In genomic region chr6:96254815-96255214, GRCm38 (mm10) we compare ENCODE assay signal across 21 mouse cellular contexts.
DNase-seq lines count a peak whose midpoint lies in the region; ATAC-seq and TF ChIP-seq lines count a peak whose summit lies in the region.
"Had no signal": no experiment of that assay in that cellular context is flagged by ENCODE, and none has a peak within 500 bp of the region (broad histone marks: within the 10 kb centered on the region; RNA-seq: fewer than 3 reads in every experiment).

No protein-coding gene starts in this region.

- no peak overlapping the region for H3K27ac ChIP-seq in forebrain, embryonic 14.5 days (ENCODE audit: low read depth, low read length)
- no peak overlapping the region for H3K27ac ChIP-seq in forebrain, embryonic 16.5 days (ENCODE audit: low read length)
- no peak overlapping the region for H3K27ac ChIP-seq in midbrain, postnatal 0 days (ENCODE audit: low read depth, low read length)
- no peak overlapping the region for H3K27ac ChIP-seq in midbrain, embryonic 11.5 days (ENCODE audit: low read depth, low read length)
- H3K27ac ChIP-seq: embryonic facial prominence, embryonic 10.5 days; forebrain, embryonic 13.5 days; heart, embryonic 15.5 days; hindbrain, embryonic 13.5 days had no signal

- no peaks in the 10 kb centered on the region for H3K36me3 ChIP-seq in forebrain, embryonic 14.5 days (ENCODE audit: control insufficient read depth, insufficient read depth, low read length)
- H3K36me3 ChIP-seq in forebrain, embryonic 16.5 days (ENCODE audit: control insufficient read depth, insufficient read depth), result no peaks in the 10 kb centered on the region
- H3K36me3 ChIP-seq in midbrain, postnatal 0 days (ENCODE audit: insufficient read depth, low read length), result no peaks in the 10 kb centered on the region
- H3K36me3 ChIP-seq in midbrain, embryonic 11.5 days (ENCODE audit: control insufficient read depth, insufficient read depth, low read length), result no peaks in the 10 kb centered on the region
- H3K36me3 ChIP-seq: embryonic facial prominence, embryonic 10.5 days; G1E; heart, embryonic 15.5 days; hindbrain, embryonic 13.5 days had no signal

- no peak overlapping the region for H3K4me3 ChIP-seq in forebrain, embryonic 14.5 days (ENCODE audit: low read depth, low read length)
- no peak overlapping the region for H3K4me3 ChIP-seq in forebrain, embryonic 16.5 days (replicated peaks; ENCODE audit: low read length)
- H3K4me3 ChIP-seq in midbrain, postnatal 0 days (ENCODE audit: low read depth, low read length), result no peak overlapping the region
- H3K4me3 ChIP-seq in midbrain, embryonic 11.5 days (ENCODE audit: low read depth, low read length), result no peak overlapping the region
- H3K4me3 ChIP-seq: embryonic facial prominence, embryonic 10.5 days; forebrain, embryonic 13.5 days; heart, embryonic 15.5 days; hindbrain, embryonic 13.5 days had no signal

- H3K9ac ChIP-seq in forebrain, embryonic 14.5 days (ENCODE audit: low read length), result no peak overlapping the region
- H3K9ac ChIP-seq in forebrain, embryonic 16.5 days (replicated peaks; ENCODE audit: low read depth, low read length), result no peak overlapping the region
- H3K9ac ChIP-seq in midbrain, postnatal 0 days (replicated peaks; ENCODE audit: low read length, poor library complexity, severe bottlenecking), result no peak overlapping the region
- H3K9ac ChIP-seq in midbrain, embryonic 11.5 days (ENCODE audit: low read length), result no peak overlapping the region
- H3K9ac ChIP-seq: forebrain, embryonic 13.5 days; heart, embryonic 15.5 days; hindbrain, embryonic 13.5 days had no signal

- H3K4me1 ChIP-seq in forebrain, embryonic 14.5 days (ENCODE audit: control insufficient read depth, insufficient read depth, low read length), result no peaks in the 10 kb centered on the region
- 0 out of 2 replicates have a peak, but pooled peaks cover 3% of the 10 kb centered on the region for H3K4me1 ChIP-seq in forebrain, embryonic 16.5 days (replicated peaks; ENCODE audit: control insufficient read depth, insufficient read depth, low read length)
- no peaks in the 10 kb centered on the region; the same call in 1 of the 2 replicates for H3K4me1 ChIP-seq in midbrain, postnatal 0 days (ENCODE audit: insufficient read depth, low read length)
- H3K4me1 ChIP-seq in midbrain, embryonic 11.5 days (ENCODE audit: control insufficient read depth, insufficient read depth, low read length), result no peaks in the 10 kb centered on the region
- H3K4me1 ChIP-seq: embryonic facial prominence, embryonic 10.5 days; heart, embryonic 15.5 days; hindbrain, embryonic 13.5 days had no signal

- WGBS in forebrain, embryonic 14.5 days, result 16% methylated on average over 2 of the region's 2 CpGs
- WGBS in forebrain, embryonic 16.5 days, result 14% methylated on average over 2 of the region's 2 CpGs
- WGBS in midbrain, postnatal 0 days, result 64% methylated on average over 2 of the region's 2 CpGs
- WGBS in midbrain, embryonic 11.5 days, result 84% methylated on average over 2 of the region's 2 CpGs

- H3K27me3 ChIP-seq in forebrain, embryonic 14.5 days (replicated peaks; ENCODE audit: control insufficient read depth, insufficient read depth, low read length), result no peaks in the 10 kb centered on the region
- 0 out of 2 replicates have a peak, but pooled peaks cover 2% of the 10 kb centered on the region for H3K27me3 ChIP-seq in forebrain, embryonic 16.5 days (replicated peaks; ENCODE audit: control insufficient read depth, insufficient read depth, low read length)
- H3K27me3 ChIP-seq in midbrain, postnatal 0 days (ENCODE audit: insufficient read depth, low read length), result no peaks in the 10 kb centered on the region
- H3K27me3 ChIP-seq in midbrain, embryonic 11.5 days (ENCODE audit: control insufficient read depth, insufficient read depth, low read length), result no peaks in the 10 kb centered on the region
- H3K27me3 ChIP-seq: forebrain, embryonic 13.5 days; heart, embryonic 15.5 days; hindbrain, embryonic 13.5 days had no signal

- no peak; the same call in 1 of the 2 replicates for ATAC-seq in forebrain, embryonic 14.5 days
- no peak for ATAC-seq in forebrain, embryonic 16.5 days
- ATAC-seq in midbrain, postnatal 0 days (ENCODE audit: low FRiP score), result no peak
- ATAC-seq in midbrain, embryonic 11.5 days (ENCODE audit: low FRiP score), result no peak
- ATAC-seq: CD4-positive, CD25-positive, alpha-beta regulatory T cell, adult 4 months; intestine, embryonic 16.5 days had no signal

- no peak for TF ChIP-seq CTCF in midbrain, postnatal 0 days (IDR thresholded peaks at IDR 0.05)

- no peaks in the 10 kb centered on the region for H3K9me3 ChIP-seq in forebrain, embryonic 14.5 days (replicated peaks; ENCODE audit: control insufficient read depth, low read length)
- no peaks in the 10 kb centered on the region for H3K9me3 ChIP-seq in forebrain, embryonic 16.5 days (ENCODE audit: control insufficient read depth, low read length)
- no peaks in the 10 kb centered on the region for H3K9me3 ChIP-seq in midbrain, postnatal 0 days (ENCODE audit: low read length)
- H3K9me3 ChIP-seq in midbrain, embryonic 11.5 days (ENCODE audit: control insufficient read depth, low read length), result no peaks in the 10 kb centered on the region
- H3K9me3 ChIP-seq: embryonic facial prominence, embryonic 10.5 days; forebrain, embryonic 13.5 days; G1E; heart, embryonic 15.5 days; hindbrain, embryonic 13.5 days had no signal

- peak; percentile 1 for DNase-seq in cerebellum, adult 11 months
- no peak for DNase-seq in cerebellum, postnatal 36 days
- peak; percentile 37 for DNase-seq in forebrain, embryonic 14.5 days (ENCODE audit: low spot score)
- peak; percentile 9 for DNase-seq in midbrain, postnatal 0 days (ENCODE audit: low spot score)
- no peak for DNase-seq in midbrain, embryonic 11.5 days (ENCODE audit: low spot score, missing footprints)
- DNase-seq in forelimb bud, embryonic 11.5 days (ENCODE audit: low read depth, low spot score), result peak; percentile 27
- no peak for DNase-seq in kidney, adult 18-20 months
- DNase-seq: adrenal gland, postnatal 14 days; B cell, adult 2 months; gastrocnemius, postnatal 10 days; heart, adult 18-20 months; heart, postnatal 14 days had no signal

- no peak overlapping the region for H3K4me2 ChIP-seq in forebrain, embryonic 14.5 days (ENCODE audit: low read length)
- H3K4me2 ChIP-seq in forebrain, embryonic 16.5 days (ENCODE audit: low read length), result no peak overlapping the region
- H3K4me2 ChIP-seq in midbrain, postnatal 0 days (ENCODE audit: low read depth, low read length, poor library complexity, severe bottlenecking), result no peak overlapping the region
- H3K4me2 ChIP-seq in midbrain, embryonic 11.5 days, result no peak overlapping the region
- H3K4me2 ChIP-seq: forebrain, embryonic 13.5 days; heart, embryonic 11.5 days; heart, embryonic 15.5 days; hindbrain, embryonic 13.5 days had no signal

Comparison
In these comparisons a context has a peak if more than half of its experiments do, and no peak if none do; other contexts are left out.
1. DNase-seq: peak in cerebellum, adult 11 months (single experiment), forebrain, embryonic 14.5 days (single experiment), midbrain, postnatal 0 days (single experiment) and forelimb bud, embryonic 11.5 days (single experiment); none in cerebellum, postnatal 36 days (0 of 2), midbrain, embryonic 11.5 days (single experiment) and kidney, adult 18-20 months (single experiment).